Mouse (Mus musculus) myocyte (in vitro differentiated cells): ENCODE data around the gene Rbm28. TPM values are rescaled to one million over a fixed set of nuclear protein-coding genes. Genes with fewer than 3 reads are reported as not detected.

Experiments
- H3K27me3 ChIP-seq: one replicate; pipeline ENCODE4 v1.6.1; 2011; ENCODE audit not compliant: control insufficient read depth, insufficient read depth, insufficient read length
- H3K36me3 ChIP-seq: one replicate; pipeline ENCODE4 v1.6.1; 2011; ENCODE audit not compliant: control insufficient read depth, insufficient read depth
- H3K4me2 ChIP-seq: one replicate; pipeline ENCODE4 v1.6.1; 2011; ENCODE audit warnings: low read depth, control low read depth
- H3K4me3 ChIP-seq: one replicate; pipeline ENCODE4 v1.5.1; 2011; ENCODE audit warnings: mild to moderate bottlenecking, control low read depth, moderate library complexity
- H3K79me2 ChIP-seq: one replicate; pipeline ENCODE4 v1.6.1; 2011; ENCODE audit not compliant: control insufficient read depth, insufficient read depth
- H3ac ChIP-seq: one replicate; pipeline ENCODE4 v1.6.1; 2011; ENCODE audit not compliant: control insufficient read depth, insufficient read length
- CEBPB ChIP-seq: IDR thresholded peaks from 2 replicates; pipeline ENCODE4 v1.6.1; 2011; ENCODE audit warnings: mild to moderate bottlenecking, moderate library complexity; ENCODE audit not compliant: poor library complexity, insufficient read depth, severe bottlenecking
- E2F4 ChIP-seq: IDR thresholded peaks from one replicate; pipeline ENCODE4 v1.6.1; 2011; ENCODE audit warnings: mild to moderate bottlenecking, control low read depth, moderate library complexity; ENCODE audit not compliant: insufficient read depth
- MAX ChIP-seq: IDR thresholded peaks from one replicate; pipeline ENCODE4 v1.6.1; 2011; ENCODE audit warnings: low read depth, mild to moderate bottlenecking, control low read depth
- MYOD1 ChIP-seq, 3 experiments: IDR thresholded peaks; one replicate each; pipeline ENCODE4 v1.6.1; 2011; ENCODE audit warnings: control low read depth in 2 of 3, low read depth in 2 of 3, mild to moderate bottlenecking in 2 of 3, moderate library complexity in 1 of 3; ENCODE audit not compliant: insufficient read length in 2 of 3, control insufficient read depth in 1 of 3
- MYOG ChIP-seq, 3 experiments: IDR thresholded peaks; one replicate each; pipeline ENCODE4 v1.6.1; 2011; ENCODE audit warnings: control low read depth in 2 of 3, low read depth in 2 of 3, mild to moderate bottlenecking in 2 of 3; ENCODE audit not compliant: insufficient read length in 2 of 3, control insufficient read depth in 1 of 3, insufficient read depth in 1 of 3
- POLR2A ChIP-seq: IDR thresholded peaks from one replicate; pipeline ENCODE4 v1.6.1; 2011; ENCODE audit warnings: low read depth, mild to moderate bottlenecking, control low read depth, moderate library complexity; ENCODE audit not compliant: insufficient read length
- POLR2AphosphoS2 ChIP-seq: IDR thresholded peaks from one replicate; pipeline ENCODE4 v1.6.1; 2011; ENCODE audit warnings: low read depth, control low read depth; ENCODE audit not compliant: insufficient read length
- REST ChIP-seq: IDR thresholded peaks from one replicate; pipeline ENCODE4 v1.6.1; 2011; ENCODE audit warnings: mild to moderate bottlenecking, control low read depth, moderate library complexity; ENCODE audit not compliant: insufficient read depth, insufficient read length
- SRF ChIP-seq: IDR thresholded peaks from one replicate; pipeline ENCODE4 v1.6.1; 2011; ENCODE audit warnings: low read depth; ENCODE audit not compliant: control insufficient read depth, insufficient read length
- TCF12 ChIP-seq: IDR thresholded peaks from one replicate; pipeline ENCODE4 v1.6.1; 2011; ENCODE audit warnings: mild to moderate bottlenecking, control low read depth; ENCODE audit not compliant: poor library complexity, insufficient read depth, severe bottlenecking
- TCF3 ChIP-seq: IDR thresholded peaks from one replicate; pipeline ENCODE4 v1.6.1; 2011; ENCODE audit warnings: low read depth, control low read depth; ENCODE audit not compliant: insufficient read length
- USF1 ChIP-seq: IDR thresholded peaks from one replicate; pipeline ENCODE4 v1.6.1; 2011; ENCODE audit warnings: low read depth, mild to moderate bottlenecking, control low read depth, moderate library complexity
- polyA plus RNA-seq: library from polyadenylated mRNA; unstranded; fragments of >200 nt; fragmentation: generic; extraction: Trizol; gene quantifications from one replicate; pipeline ENCODE4 v1.2.1, GENCODE M21; 2012; ENCODE audit warnings: missing spikeins

Gene Rbm28
- 16.2 TPM for polyA plus RNA-seq

- peaks cover 28% of the 10 kb centered on the region for H3K79me2 ChIP-seq
These were observed at the start of gene Rbm28 for GRCm38 (mm10) chr6:29164314-29165244. TSS of gene Rbm28 (minus strand) at chr6:29165006.

GRCm38 (mm10) chr6:29214245-29214644, 49.4 kb upstream of the Rbm28 start:
- peak overlapping the region; percentile 91 for H3K4me2 ChIP-seq

More at GRCm38 (mm10) chr6:29164314-29165244, at the start of gene Rbm28:
- TF ChIP-seq CEBPB (no peak), MYOG (IDR thresholded peaks at IDR 0.05; ENCODE audit: control insufficient read depth in 1 of 3, insufficient read depth in 1 of 3, insufficient read length in 2 of 3, low read depth in 2 of 3) (no peak), MAX (peak; percentile 33), TCF3 (no peak), USF1 (no peak), SRF (no peak), MYOD1 (IDR thresholded peaks at IDR 0.05; ENCODE audit: control insufficient read depth in 1 of 3, insufficient read length in 2 of 3, low read depth in 2 of 3) (no peak), POLR2AphosphoS2 (peak; percentile 98), TCF12 (no peak), E2F4 (no peak), POLR2A (peak; percentile 98), REST (no peak)
- Histone ChIP-seq H3K27me3 (peaks cover 5% of the 10 kb centered on the region), H3K36me3 (peaks cover 8% of the 10 kb centered on the region), H3K4me3 (peak within 1 kb of the TSS; percentile 88), H3ac (peak within 1 kb of the TSS; percentile 90), H3K4me2 (peak within 1 kb of the TSS; percentile 93)

GRCm38 (mm10) chr6:29213436-29213835, 48.6 kb upstream of the Rbm28 start:
- Histone ChIP-seq H3K4me3 (no peak overlapping the region), H3K27me3 (no peaks in the 10 kb centered on the region), H3K79me2 (no peaks in the 10 kb centered on the region), H3K4me2 (no peak overlapping the region), H3ac (no peak overlapping the region), H3K36me3 (no peaks in the 10 kb centered on the region)
- TF ChIP-seq MYOG (IDR thresholded peaks at IDR 0.05; ENCODE audit: control insufficient read depth in 1 of 3, insufficient read depth in 1 of 3, insufficient read length in 2 of 3, low read depth in 2 of 3) (no peak), TCF12 (no peak), REST (no peak), SRF (no peak), MYOD1 (IDR thresholded peaks at IDR 0.05; ENCODE audit: control insufficient read depth in 1 of 3, insufficient read length in 2 of 3, low read depth in 2 of 3) (no peak), E2F4 (no peak), TCF3 (no peak)

More at GRCm38 (mm10) chr6:29214245-29214644, 49.4 kb upstream of the Rbm28 start:
- Histone ChIP-seq H3K4me3 (no peak overlapping the region), H3K79me2 (no peaks in the 10 kb centered on the region), H3ac (no peak overlapping the region), H3K36me3 (no peaks in the 10 kb centered on the region), H3K27me3 (no peaks in the 10 kb centered on the region)
- TF ChIP-seq POLR2AphosphoS2 (no peak), TCF3 (no peak), SRF (no peak), USF1 (no peak), REST (no peak), MYOG (IDR thresholded peaks at IDR 0.05; ENCODE audit: control insufficient read depth in 1 of 3, insufficient read depth in 1 of 3, insufficient read length in 2 of 3, low read depth in 2 of 3) (peak in 1 of 3 experiments; percentile 70), CEBPB (no peak), MYOD1 (IDR thresholded peaks at IDR 0.05; ENCODE audit: control insufficient read depth in 1 of 3, insufficient read length in 2 of 3, low read depth in 2 of 3) (peak in 2 of 3 experiments; percentile 42 to 45)

- TF ChIP-seq REST, result no peak
- peak in 2 of 3 experiments; percentile 17 to 42 for TF ChIP-seq MYOG (IDR thresholded peaks at IDR 0.05; ENCODE audit: control insufficient read depth in 1 of 3, insufficient read depth in 1 of 3, insufficient read length in 2 of 3, low read depth in 2 of 3)
- TF ChIP-seq MAX, result no peak
- peak; percentile 90 for TF ChIP-seq POLR2AphosphoS2
- no peak for TF ChIP-seq SRF
- TF ChIP-seq POLR2A, result peak; percentile 90
- TF ChIP-seq MYOD1 (IDR thresholded peaks at IDR 0.05; ENCODE audit: control insufficient read depth in 1 of 3, insufficient read length in 2 of 3, low read depth in 2 of 3), result peak in 1 of 3 experiments; percentile 5
- no peak for TF ChIP-seq TCF12
- TF ChIP-seq TCF3, result no peak
- no peak for TF ChIP-seq E2F4
- no peak for TF ChIP-seq CEBPB
- no peak for TF ChIP-seq USF1
- peak overlapping the region; percentile 57 for H3K4me3 ChIP-seq
- no peaks in the 10 kb centered on the region for H3K36me3 ChIP-seq
- no peaks in the 10 kb centered on the region for H3K27me3 ChIP-seq
- peak overlapping the region; percentile 75 for H3ac ChIP-seq
- H3K79me2 ChIP-seq, result no peaks in the 10 kb centered on the region
- peak overlapping the region; percentile 94 for H3K4me2 ChIP-seq
These were observed 47.1 kb upstream of the Rbm28 start for GRCm38 (mm10) chr6:29211806-29212492.
